Mouse (Mus musculus) heart, postnatal 0 days (tissue): ENCODE data around the gene Galp. TPM values are rescaled to one million over a fixed set of nuclear protein-coding genes. Genes with fewer than 3 reads are reported as not detected.
"Not testable (repeated sequence)": the region's sequence is repeated elsewhere in the genome, so short reads cannot be mapped to it uniquely, and the experiment has no call there.

Experiments used
- ATAC-seq: fragments of 200-750 bp; cut with Nextera tagmentation; 2 replicates; pipeline ENCODE4 v1.8.0; 2017; ENCODE audit warnings: low read depth, moderate number of reproducible peaks, moderate library complexity; ENCODE audit not compliant: insufficient read depth
- DNase-seq: peaks from one replicate; pipeline ENCODE4 v3.0.0-alpha.2; 2016; ENCODE audit warnings: low spot score
- H3K27ac ChIP-seq: fragments of 300-500 bp; sonication (generic); 2 replicates; pipeline ENCODE4 v1.5.1; 2014; ENCODE audit warnings: low read depth, mild to moderate bottlenecking
- H3K27me3 ChIP-seq: fragments of 300-500 bp; sonication (generic); 2 replicates; pipeline ENCODE4 v1.6.1; 2014; ENCODE audit warnings: low read length, mixed read lengths; ENCODE audit not compliant: control insufficient read depth, insufficient read depth
- H3K36me3 ChIP-seq: fragments of 300-500 bp; sonication (generic); replicated peaks from 2 replicates; pipeline ENCODE4 v1.6.1; 2014; ENCODE audit warnings: low read length, mixed read lengths; ENCODE audit not compliant: control insufficient read depth, insufficient read depth
- H3K4me1 ChIP-seq: fragments of 300-500 bp; sonication (generic); 2 replicates; pipeline ENCODE4 v1.6.1; 2014; ENCODE audit warnings: antibody characterized with exemption; ENCODE audit not compliant: control insufficient read depth, insufficient read depth
- H3K4me2 ChIP-seq: fragments of 300-500 bp; sonication (generic); 2 replicates; pipeline ENCODE4 v1.6.1; 2014; ENCODE audit warnings: low read depth, mild to moderate bottlenecking, low read length, moderate library complexity
- H3K4me3 ChIP-seq: fragments of 300-500 bp; sonication (generic); 2 replicates; pipeline ENCODE4 v1.5.1; 2014; ENCODE audit warnings: low read depth, low read length
- H3K9ac ChIP-seq: fragments of 300-500 bp; sonication (generic); replicated peaks from 2 replicates; pipeline ENCODE4 v1.6.1; 2014; ENCODE audit warnings: low read depth, low read length, mixed read lengths
- H3K9me3 ChIP-seq: fragments of 300-500 bp; sonication (generic); replicated peaks from 2 replicates; pipeline ENCODE4 v1.6.1; 2016; ENCODE audit warnings: low read length; ENCODE audit not compliant: control insufficient read depth
- CTCF ChIP-seq: IDR thresholded peaks from 2 replicates; pipeline ENCODE4 v1.5.1; 2016; ENCODE audit warnings: antibody characterized with exemption, control low read depth, low read depth
- EP300 ChIP-seq: IDR thresholded peaks from 2 replicates; pipeline ENCODE4 v1.6.1; 2016; ENCODE audit warnings: antibody characterized with exemption, low read depth
- WGBS: fragments of 180-500 bp; shearing (Covaris S2); extraction: QIAGEN DNeasy Blood & Tissue Kit; methylation state at CpG from one replicate; pipeline ENCODE4 v1.1.7; 2014; 5-methylcytosine and 5-hydroxymethylcytosine counted together
- polyA plus RNA-seq: library from polyadenylated mRNA; unstranded; fragments of >200 nt; fragmentation: Nextera tagmentation; extraction: Ambion mirVana; gene quantifications from 2 replicates; pipeline ENCODE4 v1.2.1, GENCODE M21; 2015
- total RNA-seq: library from RNA; depleted of rRNA; stranded (reverse); fragments of >200 nt; gene quantifications from 2 replicates; pipeline ENCODE4 v1.2.3, GENCODE M21; 2014; ENCODE audit warnings: low replicate concordance; rRNA removed

Gene Galp
- total and polyA plus RNA-seq, 2 experiments from 2014 or later, result not detected

DNA sequence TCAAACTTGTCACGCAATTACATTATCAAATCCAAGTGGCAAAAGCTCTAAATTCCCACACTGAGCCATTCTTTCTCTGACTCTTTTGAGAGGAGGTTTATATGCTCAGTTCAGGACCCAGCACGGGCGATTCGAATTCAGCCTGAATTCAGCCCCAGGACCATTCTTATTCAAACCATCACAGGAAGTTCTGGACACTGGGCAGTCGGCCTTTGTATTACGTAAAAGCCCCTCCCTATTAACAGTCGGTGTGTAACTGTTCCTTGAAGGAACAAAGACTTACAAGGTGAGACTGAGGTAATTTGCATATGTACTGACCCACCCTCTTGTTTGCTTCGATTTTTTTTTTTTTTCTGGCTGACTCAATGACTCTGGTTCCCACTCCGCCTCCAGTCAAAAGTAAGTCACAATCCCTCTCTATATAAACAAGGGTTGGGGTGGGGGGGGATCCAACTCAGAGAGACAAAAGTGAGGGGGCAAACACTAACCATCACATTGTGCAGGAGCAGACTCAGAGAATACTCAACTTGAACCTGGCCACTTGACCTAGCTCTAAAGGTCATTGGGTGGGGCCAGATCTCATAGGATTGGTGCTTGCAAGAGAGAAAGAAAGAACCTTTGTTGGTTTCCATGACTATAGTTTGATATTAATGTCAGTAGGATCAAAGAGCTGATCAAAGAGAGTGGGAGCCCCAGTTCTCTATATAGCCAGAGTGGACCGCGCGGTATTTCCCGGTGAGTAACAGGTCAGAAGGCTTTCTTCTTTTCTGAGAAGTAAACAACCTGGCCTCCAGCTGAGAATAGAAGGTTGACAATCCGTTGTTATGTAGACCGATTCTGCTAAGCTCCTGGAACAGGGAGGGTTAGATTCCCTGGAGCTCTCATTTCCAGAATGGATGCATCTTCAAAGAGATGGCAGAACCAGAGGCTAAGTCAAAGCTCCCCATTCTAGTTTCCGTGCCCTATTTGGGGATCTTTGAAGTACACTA lies 61.6 kb downstream of the Galp start:
- 42% methylated on average over 16 of the region's 16 CpGs for WGBS
- Histone ChIP-seq H3K27ac (no peak overlapping the region), H3K9ac (no peak overlapping the region), H3K4me1 (no peaks in the 10 kb centered on the region), H3K36me3 (no peaks in the 10 kb centered on the region), H3K27me3 (no peaks in the 10 kb centered on the region), H3K4me3 (no peak overlapping the region), H3K9me3 (no peaks in the 10 kb centered on the region), H3K4me2 (no peak overlapping the region)
- no peak for DNase-seq
- no peak for ATAC-seq
- TF ChIP-seq EP300, result no peak
- TF ChIP-seq CTCF, result no peak

DNA sequence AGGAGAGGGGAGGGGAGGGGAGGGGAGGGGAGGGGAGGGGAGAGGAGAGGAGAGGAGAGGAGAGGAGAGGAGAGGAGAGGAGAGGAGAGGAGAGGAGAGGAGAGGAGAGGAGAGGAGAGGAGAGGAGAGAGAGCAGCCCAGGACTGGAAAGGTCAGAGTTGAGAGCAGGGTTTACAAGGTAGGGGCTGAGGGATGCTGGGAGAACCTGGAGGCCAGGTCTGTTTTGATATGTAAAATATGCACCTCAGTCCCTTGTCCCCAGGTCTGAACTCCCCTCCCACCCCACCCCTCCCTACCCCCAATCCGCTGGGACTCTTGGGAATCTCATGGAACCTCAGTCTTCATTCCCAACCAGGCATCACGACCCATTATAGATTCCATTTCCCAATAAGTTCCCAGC lies 63.1 kb downstream of the Galp start:
- not testable (repeated sequence) for H3K4me1 ChIP-seq, H3K9ac ChIP-seq, H3K4me2 ChIP-seq, DNase-seq, H3K27me3 ChIP-seq, ATAC-seq, H3K27ac ChIP-seq, H3K9me3 ChIP-seq, H3K36me3 ChIP-seq, H3K4me3 ChIP-seq
- 23% methylated on average over 2 of the region's 2 CpGs for WGBS

DNA sequence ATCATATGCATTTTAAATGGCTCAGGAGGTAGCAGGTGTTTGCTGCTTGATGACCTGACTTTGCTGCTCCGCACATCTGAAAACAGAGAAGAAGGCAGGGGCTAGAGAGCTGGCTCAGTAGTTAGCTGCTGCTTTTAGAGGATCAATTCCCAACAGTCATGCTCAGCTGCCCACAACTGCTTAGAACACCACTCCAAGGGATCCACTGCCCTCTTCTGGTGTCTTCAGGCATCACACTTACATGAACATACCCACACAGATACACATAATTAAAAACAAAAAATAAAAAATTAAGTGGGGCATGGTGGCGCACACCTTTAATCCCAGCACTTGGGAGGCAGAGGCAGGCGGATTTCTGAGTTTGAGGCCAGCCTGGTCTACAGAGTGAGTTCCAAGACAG lies 65.2 kb downstream of the Galp start:
- TF ChIP-seq CTCF, result no peak
- no peak for TF ChIP-seq EP300
- no peak overlapping the region for H3K4me3 ChIP-seq
- no peak for ATAC-seq
- no peak overlapping the region for H3K27ac ChIP-seq
- no peaks in the 10 kb centered on the region for H3K36me3 ChIP-seq
- no peak overlapping the region for H3K4me2 ChIP-seq
- no peaks in the 10 kb centered on the region for H3K4me1 ChIP-seq
- H3K27me3 ChIP-seq, result no peaks in the 10 kb centered on the region
- H3K9ac ChIP-seq, result no peak overlapping the region
- DNase-seq, result no peak
- 62% methylated on average over 3 of the region's 3 CpGs for whole genome bisulfite sequencing
- H3K9me3 ChIP-seq, result no peaks in the 10 kb centered on the region

DNA sequence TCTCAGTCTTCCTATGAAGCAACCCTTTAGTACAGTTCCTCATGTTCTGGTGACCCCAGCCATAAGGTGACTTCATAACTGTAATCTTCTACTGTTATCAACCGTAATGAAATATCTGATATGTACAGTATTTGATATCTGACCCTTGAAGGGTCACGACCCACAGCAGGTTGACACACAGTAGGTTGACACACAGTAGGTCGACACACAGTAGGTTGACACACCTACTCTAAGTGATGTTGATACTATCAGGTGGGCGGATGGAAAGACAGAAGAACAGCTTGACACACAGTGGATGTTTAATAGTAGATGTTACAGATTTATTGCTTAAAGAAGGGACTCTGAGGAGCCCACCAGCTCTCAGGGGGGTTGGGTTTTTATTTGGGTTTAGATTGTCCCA lies 66.1 kb downstream of the Galp start:
- WGBS, result 65% methylated on average over 4 of the region's 4 CpGs
- Histone ChIP-seq H3K27me3 (no peaks in the 10 kb centered on the region), H3K9me3 (no peaks in the 10 kb centered on the region), H3K4me2 (no peak overlapping the region), H3K4me3 (no peak overlapping the region), H3K4me1 (no peaks in the 10 kb centered on the region), H3K9ac (no peak overlapping the region), H3K36me3 (no peaks in the 10 kb centered on the region), H3K27ac (no peak overlapping the region)
- TF ChIP-seq EP300, result no peak
- ATAC-seq, result no peak
- DNase-seq, result no peak

DNA sequence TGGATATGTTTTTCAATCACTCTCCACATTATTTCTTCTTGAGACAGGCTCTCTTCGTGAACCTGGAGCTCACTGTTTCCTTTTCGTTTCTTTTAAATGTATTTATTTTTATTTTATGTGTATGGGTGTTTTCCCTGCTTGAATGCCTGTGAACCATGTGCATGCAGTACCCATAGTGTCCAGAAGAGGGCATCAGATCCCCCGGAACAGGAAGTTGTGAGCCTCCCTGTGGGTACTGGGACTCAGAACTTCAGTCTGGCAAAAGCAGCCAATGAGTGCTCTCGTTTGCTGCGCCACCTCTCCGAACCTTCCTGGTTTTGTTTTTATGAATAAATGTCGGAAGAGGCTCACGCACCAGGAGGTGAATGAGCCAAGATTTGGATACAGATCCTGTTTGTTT lies 68.8 kb downstream of the Galp start:
- ATAC-seq, result no peak
- H3K9me3 ChIP-seq, result no peaks in the 10 kb centered on the region
- H3K4me1 ChIP-seq, result no peaks in the 10 kb centered on the region
- 58% methylated on average over 8 of the region's 8 CpGs for WGBS
- H3K27ac ChIP-seq, result no peak overlapping the region
- no peak overlapping the region for H3K4me3 ChIP-seq
- H3K36me3 ChIP-seq, result no peaks in the 10 kb centered on the region
- H3K27me3 ChIP-seq, result no peaks in the 10 kb centered on the region
- no peak overlapping the region for H3K4me2 ChIP-seq
- TF ChIP-seq EP300, result no peak
- peak; percentile 33 for TF ChIP-seq CTCF
- H3K9ac ChIP-seq, result no peak overlapping the region
- no peak for DNase-seq

Other genes with a start within 250 kb of the Galp start
- not detected in 2 replicates for gene Vmn1r65, start 186.1 kb upstream of the Galp start, total RNA-seq
- not detected in 2 replicates for gene Vmn1r65, start 186.1 kb upstream of the Galp start, polyA plus RNA-seq
- gene Nlrp4c, start 151.9 kb upstream of the Galp start, total RNA-seq, result not detected in 2 replicates
- not detected in 2 replicates for gene Nlrp4c, start 151.9 kb upstream of the Galp start, polyA plus RNA-seq
- 84.1 and 86.2 TPM in 2 replicates for gene Zfp787, start 41.1 kb upstream of the Galp start, total RNA-seq
- gene Zfp787, start 41.1 kb upstream of the Galp start, polyA plus RNA-seq, result 37.6 and 38.5 TPM in 2 replicates
- 24.2 and 58.7 TPM in 2 replicates for gene Zfp444, start 24.9 kb upstream of the Galp start, total RNA-seq
- 20.7 and 28.0 TPM in 2 replicates for gene Zfp444, start 24.9 kb upstream of the Galp start, polyA plus RNA-seq
- gene Zscan5b, start 25.2 kb downstream of the Galp start, total RNA-seq, result not detected in 2 replicates
- not detected in 2 replicates for gene Zscan5b, start 25.2 kb downstream of the Galp start, polyA plus RNA-seq
- not detected in 2 replicates for gene Epp13, start 55.6 kb downstream of the Galp start, total RNA-seq
- gene Epp13, start 55.6 kb downstream of the Galp start, polyA plus RNA-seq, result not detected in 2 replicates
- gene Zfp667, start 89.5 kb downstream of the Galp start, total RNA-seq, result 0.95 and 2.7 TPM in 2 replicates
- 3.3 and 4.7 TPM in 2 replicates for gene Zfp667, start 89.5 kb downstream of the Galp start, polyA plus RNA-seq
- 3.1 TPM in 1 of 2 replicates, not detected in the other for gene Zfp583, start 134.2 kb downstream of the Galp start, total RNA-seq
- 2.6 and 3.1 TPM in 2 replicates for gene Zfp583, start 134.2 kb downstream of the Galp start, polyA plus RNA-seq
- not detected in 2 replicates for gene Gm3854, start 146.7 kb downstream of the Galp start, total RNA-seq
- 0.44 and 0.51 TPM in 2 replicates for gene Gm3854, start 146.7 kb downstream of the Galp start, polyA plus RNA-seq
- gene Zfp78, start 166.2 kb downstream of the Galp start, total RNA-seq, result 0.11 TPM in 1 of 2 replicates, not detected in the other
- gene Zfp78, start 166.2 kb downstream of the Galp start, polyA plus RNA-seq, result 0.94 and 1.3 TPM in 2 replicates
- 2.5 and 5.3 TPM in 2 replicates for gene Zfp28, start 186.2 kb downstream of the Galp start, total RNA-seq
- 6.9 and 8.0 TPM in 2 replicates for gene Zfp28, start 186.2 kb downstream of the Galp start, polyA plus RNA-seq
- not detected in 2 replicates for gene Smim17, start 201.6 kb downstream of the Galp start, total RNA-seq
- 0.12 and 0.21 TPM in 2 replicates for gene Smim17, start 201.6 kb downstream of the Galp start, polyA plus RNA-seq
- gene Gm20715, start 213.2 kb downstream of the Galp start, total RNA-seq, result not detected in 2 replicates
- not detected in 2 replicates for gene Gm20715, start 213.2 kb downstream of the Galp start, polyA plus RNA-seq
- gene Olfr1344, start 241.6 kb downstream of the Galp start, total RNA-seq, result not detected in 2 replicates
- gene Olfr1344, start 241.6 kb downstream of the Galp start, polyA plus RNA-seq, result not detected in 2 replicates